Mouse (Mus musculus) myocyte (in vitro differentiated cells): ENCODE results near the gene Erg. TPM values are rescaled to one million over a fixed set of nuclear protein-coding genes. Genes with fewer than 3 reads are reported as not detected.

Experiments used
- H3K27me3 ChIP-seq: one replicate; pipeline ENCODE4 v1.6.1; 2011; ENCODE audit not compliant: control insufficient read depth, insufficient read depth, insufficient read length
- H3K36me3 ChIP-seq: one replicate; pipeline ENCODE4 v1.6.1; 2011; ENCODE audit not compliant: control insufficient read depth, insufficient read depth
- H3K4me2 ChIP-seq: one replicate; pipeline ENCODE4 v1.6.1; 2011; ENCODE audit warnings: low read depth, control low read depth
- H3K4me3 ChIP-seq: one replicate; pipeline ENCODE4 v1.5.1; 2011; ENCODE audit warnings: mild to moderate bottlenecking, control low read depth, moderate library complexity
- H3K79me2 ChIP-seq: one replicate; pipeline ENCODE4 v1.6.1; 2011; ENCODE audit not compliant: control insufficient read depth, insufficient read depth
- H3ac ChIP-seq: one replicate; pipeline ENCODE4 v1.6.1; 2011; ENCODE audit not compliant: control insufficient read depth, insufficient read length
- CEBPB ChIP-seq: IDR thresholded peaks from 2 replicates; pipeline ENCODE4 v1.6.1; 2011; ENCODE audit warnings: mild to moderate bottlenecking, moderate library complexity; ENCODE audit not compliant: poor library complexity, insufficient read depth, severe bottlenecking
- E2F4 ChIP-seq: IDR thresholded peaks from one replicate; pipeline ENCODE4 v1.6.1; 2011; ENCODE audit warnings: mild to moderate bottlenecking, control low read depth, moderate library complexity; ENCODE audit not compliant: insufficient read depth
- MAX ChIP-seq: IDR thresholded peaks from one replicate; pipeline ENCODE4 v1.6.1; 2011; ENCODE audit warnings: low read depth, mild to moderate bottlenecking, control low read depth
- MYOD1 ChIP-seq, 3 experiments: IDR thresholded peaks; one replicate each; pipeline ENCODE4 v1.6.1; 2011; ENCODE audit warnings: control low read depth in 2 of 3, low read depth in 2 of 3, mild to moderate bottlenecking in 2 of 3, moderate library complexity in 1 of 3; ENCODE audit not compliant: insufficient read length in 2 of 3, control insufficient read depth in 1 of 3
- MYOG ChIP-seq, 3 experiments: IDR thresholded peaks; one replicate each; pipeline ENCODE4 v1.6.1; 2011; ENCODE audit warnings: control low read depth in 2 of 3, low read depth in 2 of 3, mild to moderate bottlenecking in 2 of 3; ENCODE audit not compliant: insufficient read length in 2 of 3, control insufficient read depth in 1 of 3, insufficient read depth in 1 of 3
- POLR2A ChIP-seq: IDR thresholded peaks from one replicate; pipeline ENCODE4 v1.6.1; 2011; ENCODE audit warnings: low read depth, mild to moderate bottlenecking, control low read depth, moderate library complexity; ENCODE audit not compliant: insufficient read length
- POLR2AphosphoS2 ChIP-seq: IDR thresholded peaks from one replicate; pipeline ENCODE4 v1.6.1; 2011; ENCODE audit warnings: low read depth, control low read depth; ENCODE audit not compliant: insufficient read length
- REST ChIP-seq: IDR thresholded peaks from one replicate; pipeline ENCODE4 v1.6.1; 2011; ENCODE audit warnings: mild to moderate bottlenecking, control low read depth, moderate library complexity; ENCODE audit not compliant: insufficient read depth, insufficient read length
- SRF ChIP-seq: IDR thresholded peaks from one replicate; pipeline ENCODE4 v1.6.1; 2011; ENCODE audit warnings: low read depth; ENCODE audit not compliant: control insufficient read depth, insufficient read length
- TCF12 ChIP-seq: IDR thresholded peaks from one replicate; pipeline ENCODE4 v1.6.1; 2011; ENCODE audit warnings: mild to moderate bottlenecking, control low read depth; ENCODE audit not compliant: poor library complexity, insufficient read depth, severe bottlenecking
- TCF3 ChIP-seq: IDR thresholded peaks from one replicate; pipeline ENCODE4 v1.6.1; 2011; ENCODE audit warnings: low read depth, control low read depth; ENCODE audit not compliant: insufficient read length
- USF1 ChIP-seq: IDR thresholded peaks from one replicate; pipeline ENCODE4 v1.6.1; 2011; ENCODE audit warnings: low read depth, mild to moderate bottlenecking, control low read depth, moderate library complexity
- polyA plus RNA-seq: library from polyadenylated mRNA; unstranded; fragments of >200 nt; fragmentation: generic; extraction: Trizol; gene quantifications from one replicate; pipeline ENCODE4 v1.2.1, GENCODE M21; 2012; ENCODE audit warnings: missing spikeins

Gene Erg
- polyA plus RNA-seq, 1 experiment, result 0.04 TPM

DNA sequence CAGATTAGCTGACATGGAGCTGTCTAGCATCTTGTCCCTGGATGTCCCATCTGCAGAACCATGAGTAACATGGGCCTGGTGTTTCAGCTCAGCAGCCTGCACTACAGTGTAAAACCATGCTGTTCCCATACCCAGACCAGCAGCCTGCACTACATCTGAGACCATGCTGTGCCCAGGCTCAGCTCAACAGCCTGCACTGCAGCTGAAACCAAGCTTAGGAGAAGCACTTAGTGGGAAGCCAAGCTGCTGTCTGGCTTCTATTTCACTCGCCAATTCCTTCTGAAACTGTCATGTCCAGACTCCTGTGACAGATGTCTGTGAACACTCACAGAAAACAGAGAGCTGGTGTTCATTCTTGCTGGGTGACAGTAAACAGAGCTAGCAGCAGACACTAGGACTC lies 195.6 kb downstream of the Erg start:
- Histone ChIP-seq H3K27me3 (peaks cover 17% of the 10 kb centered on the region), H3K36me3 (no peaks in the 10 kb centered on the region), H3K4me3 (no peak overlapping the region), H3ac (no peak overlapping the region), H3K4me2 (no peak overlapping the region), H3K79me2 (no peaks in the 10 kb centered on the region)
- TF ChIP-seq MYOG (IDR thresholded peaks at IDR 0.05; ENCODE audit: control insufficient read depth in 1 of 3, insufficient read depth in 1 of 3, insufficient read length in 2 of 3, low read depth in 2 of 3), result no peak
- no peak for TF ChIP-seq POLR2AphosphoS2
- TF ChIP-seq MAX, result no peak
- TF ChIP-seq USF1, result no peak
- TF ChIP-seq TCF3, result no peak
- no peak for TF ChIP-seq MYOD1 (IDR thresholded peaks at IDR 0.05; ENCODE audit: control insufficient read depth in 1 of 3, insufficient read length in 2 of 3, low read depth in 2 of 3)
- no peak for TF ChIP-seq POLR2A
- TF ChIP-seq CEBPB, result no peak

- H3K79me2 ChIP-seq, result no peaks in the 10 kb centered on the region
- no peak overlapping the region for H3K4me2 ChIP-seq
- no peak overlapping the region for H3K4me3 ChIP-seq
- H3K27me3 ChIP-seq, result peaks cover 17% of the 10 kb centered on the region
- H3K36me3 ChIP-seq, result no peaks in the 10 kb centered on the region
- no peak for TF ChIP-seq POLR2AphosphoS2
- no peak for TF ChIP-seq E2F4
- no peak for TF ChIP-seq POLR2A
- TF ChIP-seq MYOD1 (IDR thresholded peaks at IDR 0.05; ENCODE audit: control insufficient read depth in 1 of 3, insufficient read length in 2 of 3, low read depth in 2 of 3), result no peak
- no peak for TF ChIP-seq USF1
- TF ChIP-seq CEBPB, result no peak
- TF ChIP-seq TCF12, result no peak
- no peak overlapping the region for H3ac ChIP-seq
Measured at GRCm38 (mm10) chr16:95388811-95389529, 197.4 kb downstream of the Erg start.

- no peaks in the 10 kb centered on the region for H3K36me3 ChIP-seq
- H3ac ChIP-seq, result no peak overlapping the region
- TF ChIP-seq CEBPB (no peak), E2F4 (no peak), MYOG (IDR thresholded peaks at IDR 0.05; ENCODE audit: control insufficient read depth in 1 of 3, insufficient read depth in 1 of 3, insufficient read length in 2 of 3, low read depth in 2 of 3) (no peak), TCF3 (no peak), SRF (no peak), MAX (no peak), MYOD1 (IDR thresholded peaks at IDR 0.05; ENCODE audit: control insufficient read depth in 1 of 3, insufficient read length in 2 of 3, low read depth in 2 of 3) (no peak), POLR2A (no peak), TCF12 (no peak), REST (no peak), USF1 (no peak), POLR2AphosphoS2 (no peak)
- no peak overlapping the region for H3K4me2 ChIP-seq
- H3K79me2 ChIP-seq, result no peaks in the 10 kb centered on the region
- no peak overlapping the region for H3K4me3 ChIP-seq
- peaks cover 17% of the 10 kb centered on the region for H3K27me3 ChIP-seq
Measured at GRCm38 (mm10) chr16:95388292-95388691, 198.1 kb downstream of the Erg start.

- H3ac ChIP-seq, result no peak overlapping the region
- TF ChIP-seq MAX (no peak), REST (no peak), POLR2A (no peak), USF1 (no peak), MYOD1 (IDR thresholded peaks at IDR 0.05; ENCODE audit: control insufficient read depth in 1 of 3, insufficient read length in 2 of 3, low read depth in 2 of 3) (no peak), TCF12 (no peak), MYOG (IDR thresholded peaks at IDR 0.05; ENCODE audit: control insufficient read depth in 1 of 3, insufficient read depth in 1 of 3, insufficient read length in 2 of 3, low read depth in 2 of 3) (no peak), TCF3 (no peak), E2F4 (no peak), POLR2AphosphoS2 (no peak), CEBPB (no peak), SRF (no peak)
- no peaks in the 10 kb centered on the region for H3K79me2 ChIP-seq
- peaks cover 17% of the 10 kb centered on the region for H3K27me3 ChIP-seq
- H3K4me2 ChIP-seq, result no peak overlapping the region
- no peaks in the 10 kb centered on the region for H3K36me3 ChIP-seq
- no peak overlapping the region for H3K4me3 ChIP-seq
Measured at GRCm38 (mm10) chr16:95387008-95387407, 199.4 kb downstream of the Erg start.

DNA sequence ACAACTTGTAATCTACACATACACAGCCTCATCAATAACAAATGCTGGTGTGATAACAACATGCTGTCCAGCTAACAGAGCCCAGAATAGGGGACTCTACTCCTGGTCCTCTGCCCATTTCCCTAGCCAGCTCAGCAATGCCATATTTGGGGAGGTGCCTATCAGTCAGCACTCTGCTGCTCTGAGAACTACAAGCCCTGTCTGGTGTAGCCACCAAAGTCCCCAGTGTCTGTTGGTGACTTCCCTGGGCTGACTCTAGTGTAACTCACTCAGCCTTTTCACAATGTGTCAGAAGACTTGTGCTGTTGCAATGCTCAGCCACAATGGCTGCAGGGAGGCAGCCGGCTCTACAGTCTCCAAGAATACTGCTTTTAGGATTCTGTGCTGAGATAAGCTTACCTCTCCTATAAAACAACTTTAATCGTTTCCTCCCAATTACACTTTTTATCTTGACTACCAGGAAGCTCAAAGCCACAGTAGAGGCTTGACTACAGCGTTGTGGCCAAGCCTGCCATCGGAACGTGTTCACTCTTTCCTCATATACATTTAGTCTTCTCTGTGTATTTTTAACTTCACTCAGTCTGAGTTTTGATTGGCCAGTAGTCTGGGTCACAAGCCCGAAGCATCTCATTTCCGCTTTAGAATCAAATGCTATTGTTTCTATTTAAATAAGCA lies 201.0 kb downstream of the Erg start:
- Histone ChIP-seq H3K27me3 (peaks cover 9% of the 10 kb centered on the region), H3ac (no peak overlapping the region), H3K79me2 (no peaks in the 10 kb centered on the region), H3K4me3 (no peak overlapping the region), H3K4me2 (no peak overlapping the region), H3K36me3 (no peaks in the 10 kb centered on the region)
- no peak for TF ChIP-seq TCF12
- no peak for TF ChIP-seq POLR2AphosphoS2
